Mouse (Mus musculus) limb, embryonic 14.5 days (tissue): ENCODE results near the gene Rnf220. TPM values are rescaled to one million over a fixed set of nuclear protein-coding genes. Genes with fewer than 3 reads are reported as not detected.

ENCODE experiments used
- ATAC-seq: fragments of 200-750 bp; cut with Nextera tagmentation; 2 replicates; pipeline ENCODE4 v1.8.0; 2017; ENCODE audit warnings: low read depth, moderate number of reproducible peaks, moderate TSS enrichment; ENCODE audit not compliant: low FRiP score
- DNase-seq: peaks from one replicate; pipeline ENCODE4 v3.0.0-alpha.2; 2015; ENCODE audit warnings: low spot score
- H3K27ac ChIP-seq: fragments of 300-500 bp; sonication (generic); replicated peaks from 2 replicates; pipeline ENCODE4 v1.5.1; 2014; ENCODE audit warnings: low read depth, mild to moderate bottlenecking, low read length, moderate library complexity, mixed read lengths
- H3K27me3 ChIP-seq: fragments of 300-500 bp; sonication (generic); 2 replicates; pipeline ENCODE4 v1.6.1; 2014; ENCODE audit warnings: low read length, mixed read lengths; ENCODE audit not compliant: control insufficient read depth, insufficient read depth
- H3K36me3 ChIP-seq: fragments of 300-500 bp; sonication (generic); 2 replicates; pipeline ENCODE4 v1.6.1; 2014; ENCODE audit warnings: mild to moderate bottlenecking, low read length, moderate library complexity, mixed read lengths; ENCODE audit not compliant: control insufficient read depth, insufficient read depth
- H3K4me1 ChIP-seq: fragments of 300-500 bp; sonication (generic); 2 replicates; pipeline ENCODE4 v1.6.1; 2014; ENCODE audit warnings: antibody characterized with exemption, low read length, mixed read lengths; ENCODE audit not compliant: control insufficient read depth, insufficient read depth
- H3K4me2 ChIP-seq: fragments of 300-500 bp; sonication (generic); replicated peaks from 2 replicates; pipeline ENCODE4 v1.6.1; 2014; ENCODE audit warnings: low read depth, mild to moderate bottlenecking, low read length, moderate library complexity; ENCODE audit not compliant: severe bottlenecking
- H3K4me3 ChIP-seq: fragments of 300-500 bp; sonication (generic); replicated peaks from 2 replicates; pipeline ENCODE4 v1.5.1; 2014; ENCODE audit warnings: low read length
- H3K9ac ChIP-seq: fragments of 300-500 bp; sonication (generic); 2 replicates; pipeline ENCODE4 v1.6.1; 2014; ENCODE audit warnings: mild to moderate bottlenecking, low read depth, low read length, moderate library complexity; ENCODE audit not compliant: severe bottlenecking
- H3K9me3 ChIP-seq: fragments of 300-500 bp; sonication (generic); 2 replicates; pipeline ENCODE4 v1.6.1; 2016; ENCODE audit warnings: low read length; ENCODE audit not compliant: control insufficient read depth
- POLR2A ChIP-seq: fragments of 200-500 bp; IDR thresholded peaks from 2 replicates; pipeline ENCODE4 v1.8.0; 2012; ENCODE audit warnings: inconsistent platforms, mild to moderate bottlenecking, moderate library complexity, borderline replicate concordance; ENCODE audit not compliant: insufficient read depth, insufficient read length; ENCODE audit errors: extremely low read depth
- WGBS: fragments of 180-500 bp; shearing (Covaris S2); extraction: QIAGEN DNeasy Blood & Tissue Kit; methylation state at CpG from one replicate; pipeline ENCODE4 v1.1.7; 2014; 5-methylcytosine and 5-hydroxymethylcytosine counted together
- polyA plus RNA-seq, 2 experiments: library from polyadenylated mRNA; depleted of rRNA in 1 of 2; stranded (reverse) in 1 of 2; unstranded in 1 of 2; fragments of >200 nt; fragmentation: Nextera tagmentation in 1 of 2; extraction: Ambion mirVana in 1 of 2; gene quantifications; 2 replicates each; pipeline versions ENCODE4 v1.2.1 to v1.2.3; 2012 to 2014

Rnf220 gene
- polyA plus RNA-seq, 2 experiments = 72.8 to 126 TPM

DNA sequence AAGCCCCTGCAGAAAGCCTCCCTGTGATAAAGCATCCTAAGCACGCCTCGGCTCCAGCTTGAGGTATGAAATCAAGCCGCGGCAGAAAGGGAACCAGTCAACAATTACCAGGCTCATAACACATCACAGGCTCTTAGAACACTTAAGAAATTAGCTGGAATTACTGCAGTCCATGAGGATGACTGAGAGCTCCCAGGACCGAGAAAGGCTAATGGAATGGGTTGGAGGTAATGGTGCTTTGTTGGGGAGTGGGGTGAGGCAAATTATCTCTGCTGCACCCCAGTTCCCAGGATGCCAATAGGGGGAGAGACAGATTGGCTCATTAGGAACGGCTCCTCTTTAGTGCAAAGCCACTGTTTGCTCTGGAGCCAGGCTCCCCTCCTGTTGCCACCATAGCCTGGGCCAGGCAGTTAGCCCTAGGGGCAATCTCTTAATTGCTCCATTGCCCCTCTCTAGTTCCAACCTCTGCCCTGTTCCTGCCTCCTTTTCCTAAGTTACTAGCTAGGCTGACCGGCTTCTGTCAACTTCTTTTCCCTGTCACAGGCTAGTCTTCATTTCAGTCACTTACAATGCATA is 262.6 kb downstream of the Rnf220 start:
- ATAC-seq = no peak
- DNase-seq = no peak
- no peaks in the 10 kb centered on the region for H3K36me3 ChIP-seq
- no peak for TF ChIP-seq POLR2A
- 21% methylated on average over 7 of the region's 7 CpGs for WGBS
- H3K27ac ChIP-seq = no peak overlapping the region
- H3K9ac ChIP-seq = no peak overlapping the region
- H3K4me3 ChIP-seq = no peak overlapping the region
- H3K27me3 ChIP-seq = no peaks in the 10 kb centered on the region
- H3K4me1 ChIP-seq = 0 out of 2 replicates have a peak, but pooled peaks cover under 1% of the 10 kb centered on the region
- no peaks in the 10 kb centered on the region for H3K9me3 ChIP-seq
- no peak overlapping the region for H3K4me2 ChIP-seq

DNA sequence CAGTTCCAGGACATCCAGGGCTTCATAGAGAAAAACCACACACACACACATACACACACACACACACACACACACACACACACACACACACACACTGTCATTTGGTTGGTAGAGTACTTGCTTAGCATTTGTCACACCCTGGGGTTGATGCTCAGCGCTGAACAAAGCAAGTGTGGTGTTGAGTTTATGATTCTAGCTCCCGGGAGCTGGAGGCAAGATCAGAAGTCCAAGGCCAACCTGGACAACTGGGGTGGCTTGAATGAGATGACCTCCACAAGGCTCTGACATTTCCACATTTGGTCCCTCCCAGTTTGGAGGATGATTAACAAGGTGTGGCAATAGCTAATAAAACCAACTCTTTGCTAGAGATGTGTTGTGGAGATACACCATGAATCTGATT is 265.6 kb downstream of the Rnf220 start:
- TF ChIP-seq POLR2A = no peak
- Histone ChIP-seq H3K4me1 (no peaks in the 10 kb centered on the region), H3K9ac (no peak overlapping the region), H3K9me3 (no peaks in the 10 kb centered on the region), H3K4me2 (no peak overlapping the region), H3K27me3 (no peaks in the 10 kb centered on the region), H3K27ac (no peak overlapping the region), H3K4me3 (no peak overlapping the region), H3K36me3 (no peaks in the 10 kb centered on the region)
- DNase-seq = no peak
- no peak for ATAC-seq
- 83% methylated on average over 2 of the region's 2 CpGs for WGBS

DNA sequence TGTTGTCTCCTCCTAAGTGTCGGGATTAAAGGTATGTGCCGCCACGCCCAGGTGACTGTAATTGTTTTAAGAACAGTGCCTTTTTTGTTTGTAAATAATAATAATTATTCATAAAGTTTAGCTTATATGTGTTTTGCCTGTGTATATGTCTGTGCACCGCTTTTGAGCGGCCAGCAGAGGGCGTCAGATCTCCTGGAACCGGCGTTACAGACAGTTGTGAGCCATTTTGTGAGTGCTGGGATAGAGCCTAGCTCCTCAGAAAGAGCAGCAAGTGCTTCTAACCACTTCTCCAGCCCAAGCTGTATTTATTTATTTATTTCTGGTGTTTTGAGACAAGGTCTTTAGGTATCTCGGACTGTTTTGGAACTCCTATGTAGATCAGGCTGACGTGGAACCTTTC is 266.5 kb downstream of the Rnf220 start:
- 53% methylated on average over 10 of the region's 10 CpGs for WGBS
- Histone ChIP-seq H3K9me3 (no peaks in the 10 kb centered on the region), H3K4me3 (no peak overlapping the region), H3K4me2 (no peak overlapping the region), H3K9ac (no peak overlapping the region), H3K36me3 (no peaks in the 10 kb centered on the region), H3K27me3 (no peaks in the 10 kb centered on the region), H3K4me1 (no peaks in the 10 kb centered on the region), H3K27ac (no peak overlapping the region)
- ATAC-seq = no peak
- no peak for DNase-seq
- no peak for TF ChIP-seq POLR2A

DNA sequence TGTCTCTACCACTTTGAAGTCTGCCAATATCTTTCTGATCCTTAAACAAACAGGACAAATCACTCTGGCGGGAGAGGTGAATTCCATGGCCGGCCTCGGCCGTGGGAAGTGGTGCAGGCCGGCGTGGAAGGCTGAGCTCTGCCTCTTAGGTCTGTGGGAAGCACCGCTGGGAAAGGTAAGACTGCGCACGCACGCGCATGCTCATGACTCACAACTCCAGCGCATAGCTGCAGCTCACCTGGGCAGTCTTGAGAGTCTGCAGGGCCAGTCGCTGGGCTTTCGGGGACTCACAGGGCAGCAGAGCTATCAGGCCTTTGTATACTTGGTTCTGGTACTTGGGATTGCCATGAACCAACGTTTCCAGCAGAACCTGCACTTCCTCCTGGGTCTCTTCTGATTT is 267.3 kb downstream of the Rnf220 start:
- WGBS = 63% methylated on average over 15 of the region's 15 CpGs
- Histone ChIP-seq H3K4me3 (no peak overlapping the region), H3K9me3 (no peaks in the 10 kb centered on the region), H3K27ac (no peak overlapping the region), H3K4me2 (no peak overlapping the region), H3K36me3 (no peaks in the 10 kb centered on the region), H3K27me3 (no peaks in the 10 kb centered on the region), H3K9ac (no peak overlapping the region), H3K4me1 (no peaks in the 10 kb centered on the region)
- no peak for TF ChIP-seq POLR2A
- no peak for DNase-seq
- ATAC-seq = no peak

DNA sequence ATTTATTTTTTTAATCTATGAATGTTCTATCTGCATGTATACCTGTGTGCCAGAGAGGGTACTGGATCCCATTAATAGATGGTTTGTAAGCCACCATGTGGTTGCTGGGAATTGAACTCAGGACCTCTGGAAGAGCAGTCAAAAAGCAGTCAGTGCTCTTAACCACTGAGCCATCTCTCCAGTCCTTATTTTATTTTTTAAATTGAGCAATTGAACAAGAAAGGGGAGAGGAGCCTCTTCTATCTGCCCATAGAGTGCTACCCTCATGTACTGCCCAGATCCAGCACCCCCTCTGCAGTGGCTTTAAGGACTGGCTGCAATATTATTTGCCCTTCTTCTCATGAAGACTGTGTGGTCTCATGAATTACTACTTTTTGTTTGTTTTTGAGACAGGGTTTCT is 271.6 kb downstream of the Rnf220 start:
- H3K36me3 ChIP-seq = no peaks in the 10 kb centered on the region
- H3K4me1 ChIP-seq = no peaks in the 10 kb centered on the region
- no peak overlapping the region for H3K27ac ChIP-seq
- no peak for TF ChIP-seq POLR2A
- no peak overlapping the region for H3K4me2 ChIP-seq
- H3K27me3 ChIP-seq = no peaks in the 10 kb centered on the region
- DNase-seq = no peak
- H3K4me3 ChIP-seq = no peak overlapping the region
- no peak for ATAC-seq
- H3K9me3 ChIP-seq = no peaks in the 10 kb centered on the region
- H3K9ac ChIP-seq = no peak overlapping the region

DNA sequence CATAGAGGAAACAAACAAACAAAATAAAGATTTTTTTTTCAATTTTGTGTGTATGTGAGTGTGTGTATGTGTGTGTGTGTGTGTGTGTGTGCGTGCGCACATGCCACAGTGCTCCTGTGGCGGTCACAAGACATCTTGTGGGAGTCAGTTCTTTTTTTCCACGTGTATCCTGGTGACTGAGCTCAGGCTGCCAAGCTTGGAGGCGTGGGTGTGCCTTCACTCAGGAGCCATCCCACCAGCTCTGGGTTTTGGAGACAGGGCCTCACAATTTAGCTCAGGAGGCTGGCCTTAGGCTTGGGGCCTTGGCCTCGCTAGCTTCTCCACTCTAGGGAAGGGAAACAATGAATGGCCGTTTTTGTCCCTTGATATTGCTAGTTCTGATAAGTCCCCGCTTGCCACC is 272.7 kb downstream of the Rnf220 start:
- no peak for TF ChIP-seq POLR2A
- Histone ChIP-seq H3K36me3 (no peaks in the 10 kb centered on the region), H3K4me3 (no peak overlapping the region), H3K27ac (no peak overlapping the region), H3K27me3 (no peaks in the 10 kb centered on the region), H3K4me2 (no peak overlapping the region), H3K9me3 (no peaks in the 10 kb centered on the region), H3K9ac (no peak overlapping the region), H3K4me1 (no peaks in the 10 kb centered on the region)
- DNase-seq = no peak
- ATAC-seq = no peak
- 81% methylated on average over 8 of the region's 8 CpGs for WGBS
